Mouse (Mus musculus): Measurements from ENCODE around the gene Gm17660. TPM values are rescaled to one million over a fixed set of nuclear protein-coding genes. Genes with fewer than 3 reads are reported as not detected.
A peak's percentile ranks its signal among the peaks of the same experiment; 100 is the strongest.

The Gm17660 gene
- polyA plus RNA-seq, 1 experiment from 2014 or later: not detected

DNA sequence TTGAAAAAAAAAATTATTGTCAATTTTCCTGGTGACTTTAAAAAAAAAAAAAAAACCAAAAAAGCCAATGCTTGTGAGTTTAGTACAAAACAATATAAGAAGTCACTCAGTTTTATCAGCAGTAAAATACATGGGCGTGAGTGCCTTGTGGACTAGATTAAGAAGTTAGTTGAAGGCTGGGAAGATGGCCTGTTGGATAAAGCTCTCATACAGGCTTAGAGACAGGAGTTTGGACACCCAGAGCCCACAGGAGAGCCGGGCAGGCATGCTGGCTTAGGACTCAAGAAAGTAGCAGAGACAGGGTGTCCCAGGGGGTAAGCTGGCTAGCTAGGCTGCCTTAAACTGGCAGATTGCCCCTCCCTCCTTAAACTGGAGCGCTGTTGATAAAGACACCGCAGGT, 22.5 kb downstream of the Gm17660 start:
- Histone ChIP-seq H3K27ac (ENCODE audit: low read depth) (no peak overlapping the region), H3K4me1 (ENCODE audit: insufficient read depth) (no peaks in the 10 kb centered on the region), H3K9ac (no peak overlapping the region), H3K4me2 (no peak overlapping the region), H3K4me3 (ENCODE audit: low read depth, low read length) (no peak overlapping the region), H3K9me3 (ENCODE audit: low read depth, low read length) (no peaks in the 10 kb centered on the region), H3K36me3 (ENCODE audit: insufficient read depth) (peaks cover 43% of the 10 kb centered on the region), H3K27me3 (ENCODE audit: insufficient read depth, low read length) (no peaks in the 10 kb centered on the region)
- DNase-seq: no peak
- no peak for ATAC-seq (ENCODE audit: insufficient read depth)
- 94% methylated on average over 4 of the region's 4 CpGs for WGBS
- no peak for TF ChIP-seq CTCF (IDR thresholded peaks at IDR 0.05; ENCODE audit: low read depth)

DNA sequence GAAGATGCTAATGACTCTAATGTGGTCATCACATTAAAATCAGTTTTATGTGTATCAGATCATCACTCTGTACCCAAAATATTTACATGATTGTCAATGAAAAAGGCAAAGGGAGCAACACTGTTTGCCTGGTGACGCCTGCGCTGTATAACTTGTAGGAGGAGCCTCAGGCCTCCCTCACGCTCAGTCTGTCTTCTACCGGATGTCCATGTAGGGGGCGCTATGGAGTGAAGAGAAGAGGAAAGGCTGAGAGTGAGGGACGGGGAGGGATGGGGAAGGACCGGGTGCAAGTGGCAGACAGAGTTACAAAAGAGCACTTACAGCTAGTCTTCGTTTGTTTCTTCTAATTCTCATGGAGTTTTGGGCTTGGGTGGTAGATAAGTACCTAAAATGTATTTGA, 24.5 kb downstream of the Gm17660 start:
- DNase-seq: peak; percentile 26
- WGBS: 59% methylated on average over 8 of the region's 8 CpGs

DNA sequence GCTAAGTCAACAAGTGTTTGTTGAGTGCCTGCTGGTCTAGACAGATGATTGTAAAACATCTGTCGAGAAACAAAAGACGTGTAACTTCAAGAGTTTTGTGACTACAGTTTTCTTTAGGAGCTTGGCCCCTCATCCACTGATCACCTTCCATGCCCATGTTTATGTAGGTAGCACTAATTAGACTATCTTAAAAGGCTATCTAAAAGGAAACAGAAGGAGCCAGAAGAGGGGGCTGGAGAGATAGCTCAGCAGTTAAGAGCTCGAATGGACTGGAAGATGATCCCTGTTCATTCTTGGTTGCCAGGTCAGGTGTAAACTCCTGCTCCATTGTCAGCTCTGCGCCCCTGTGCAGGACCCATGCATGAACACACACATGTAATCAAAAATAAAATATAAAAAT, 29.3 kb downstream of the Gm17660 start:
- H3K36me3 ChIP-seq (ENCODE audit: insufficient read depth): peaks cover 20% of the 10 kb centered on the region
- no peaks in the 10 kb centered on the region for H3K9me3 ChIP-seq (ENCODE audit: low read depth, low read length)
- TF ChIP-seq CTCF (IDR thresholded peaks at IDR 0.05; ENCODE audit: low read depth): peak; percentile 10; the same call in 1 of the 2 replicates
- WGBS: 35% methylated on average over 4 of the region's 4 CpGs
- 0 out of 2 replicates have a peak, but pooled peaks cover 8% of the 10 kb centered on the region for H3K4me1 ChIP-seq (ENCODE audit: insufficient read depth)
- ATAC-seq (ENCODE audit: insufficient read depth) (no peak), DNase-seq (no peak)
- H3K4me3 ChIP-seq (ENCODE audit: low read depth, low read length): peak overlapping the region; percentile 83
- no peak overlapping the region for H3K27ac ChIP-seq (ENCODE audit: low read depth)
- no peaks in the 10 kb centered on the region for H3K27me3 ChIP-seq (ENCODE audit: insufficient read depth, low read length)
- H3K9ac ChIP-seq: peak overlapping the region; percentile 89; the same call in 1 of the 2 replicates
- H3K4me2 ChIP-seq: peak overlapping the region; percentile 84

More for the DNA sequence above, 24.5 kb downstream of the Gm17660 start:
- TF ChIP-seq CTCF (IDR thresholded peaks at IDR 0.05; ENCODE audit: low read depth): peak; percentile 56
- no peak for ATAC-seq (ENCODE audit: insufficient read depth)
- H3K27me3 ChIP-seq (ENCODE audit: insufficient read depth, low read length): no peaks in the 10 kb centered on the region
- H3K36me3 ChIP-seq (ENCODE audit: insufficient read depth): peaks cover 28% of the 10 kb centered on the region
- H3K4me1 ChIP-seq (ENCODE audit: insufficient read depth): 0 out of 2 replicates have a peak, but pooled peaks cover 4% of the 10 kb centered on the region
- no peak overlapping the region for H3K4me2 ChIP-seq
- no peak overlapping the region for H3K4me3 ChIP-seq (ENCODE audit: low read depth, low read length)
- H3K27ac ChIP-seq (ENCODE audit: low read depth): no peak overlapping the region
- no peak overlapping the region for H3K9ac ChIP-seq
- H3K9me3 ChIP-seq (ENCODE audit: low read depth, low read length): no peaks in the 10 kb centered on the region

DNA sequence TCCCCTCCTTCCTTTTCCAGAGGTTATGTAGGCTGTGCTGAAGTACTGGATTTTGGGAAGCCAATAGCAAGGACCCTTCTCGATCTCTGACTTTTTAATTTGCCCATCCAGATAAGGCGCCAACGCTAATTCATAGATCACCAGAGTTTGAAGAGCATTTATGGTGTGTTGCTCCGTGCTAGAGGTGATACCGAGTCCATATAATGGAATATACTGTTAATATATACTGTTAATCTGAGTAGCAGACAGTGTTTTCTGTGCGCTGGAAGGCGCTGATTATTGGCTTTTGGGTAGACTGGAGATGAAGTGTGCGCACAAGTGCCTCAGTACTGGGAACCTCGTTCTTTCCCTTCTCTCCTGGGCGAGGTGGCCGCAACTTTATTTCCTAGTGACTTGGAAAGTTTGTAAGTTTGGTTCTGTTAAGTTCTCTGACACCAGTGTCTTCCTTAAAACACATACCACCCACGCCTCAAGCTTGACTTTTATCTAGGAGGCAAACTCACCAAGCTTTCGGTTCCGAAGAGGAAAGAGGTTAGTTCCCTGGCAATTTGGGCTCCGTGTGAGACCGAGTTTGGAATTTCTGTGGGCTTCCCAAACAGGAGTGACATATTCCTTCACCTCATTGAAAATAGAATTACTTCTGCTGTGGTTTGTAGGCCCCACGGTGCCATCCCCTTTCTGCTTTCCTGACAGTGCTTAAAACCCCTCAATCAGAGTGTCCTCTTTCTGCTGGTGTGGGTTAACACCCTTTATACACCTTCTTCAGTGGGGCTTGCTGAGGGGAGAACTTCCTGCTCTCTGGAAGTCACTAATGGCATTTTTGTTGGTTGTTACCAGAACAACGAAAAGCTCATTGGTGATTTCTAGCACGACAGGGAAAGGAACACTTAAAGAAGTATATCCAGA, 30.0 kb downstream of the Gm17660 start:
- H3K9me3 ChIP-seq (ENCODE audit: low read depth, low read length): no peaks in the 10 kb centered on the region
- no peaks in the 10 kb centered on the region for H3K27me3 ChIP-seq (ENCODE audit: insufficient read depth, low read length)
- H3K9ac ChIP-seq: peak overlapping the region; percentile 89
- peak overlapping the region; percentile 87 for H3K27ac ChIP-seq (ENCODE audit: low read depth)
- peak overlapping the region; percentile 84 for H3K4me2 ChIP-seq
- WGBS: 4% methylated on average over 19 of the region's 19 CpGs
- 0 out of 2 replicates have a peak, but pooled peaks cover 8% of the 10 kb centered on the region for H3K4me1 ChIP-seq (ENCODE audit: insufficient read depth)
- ATAC-seq (ENCODE audit: insufficient read depth) (no peak), DNase-seq (peak; percentile 51)
- TF ChIP-seq CTCF (IDR thresholded peaks at IDR 0.05; ENCODE audit: low read depth): no peak
- peaks cover 20% of the 10 kb centered on the region for H3K36me3 ChIP-seq (ENCODE audit: insufficient read depth)
- peak overlapping the region; percentile 83 for H3K4me3 ChIP-seq (ENCODE audit: low read depth, low read length)

DNA sequence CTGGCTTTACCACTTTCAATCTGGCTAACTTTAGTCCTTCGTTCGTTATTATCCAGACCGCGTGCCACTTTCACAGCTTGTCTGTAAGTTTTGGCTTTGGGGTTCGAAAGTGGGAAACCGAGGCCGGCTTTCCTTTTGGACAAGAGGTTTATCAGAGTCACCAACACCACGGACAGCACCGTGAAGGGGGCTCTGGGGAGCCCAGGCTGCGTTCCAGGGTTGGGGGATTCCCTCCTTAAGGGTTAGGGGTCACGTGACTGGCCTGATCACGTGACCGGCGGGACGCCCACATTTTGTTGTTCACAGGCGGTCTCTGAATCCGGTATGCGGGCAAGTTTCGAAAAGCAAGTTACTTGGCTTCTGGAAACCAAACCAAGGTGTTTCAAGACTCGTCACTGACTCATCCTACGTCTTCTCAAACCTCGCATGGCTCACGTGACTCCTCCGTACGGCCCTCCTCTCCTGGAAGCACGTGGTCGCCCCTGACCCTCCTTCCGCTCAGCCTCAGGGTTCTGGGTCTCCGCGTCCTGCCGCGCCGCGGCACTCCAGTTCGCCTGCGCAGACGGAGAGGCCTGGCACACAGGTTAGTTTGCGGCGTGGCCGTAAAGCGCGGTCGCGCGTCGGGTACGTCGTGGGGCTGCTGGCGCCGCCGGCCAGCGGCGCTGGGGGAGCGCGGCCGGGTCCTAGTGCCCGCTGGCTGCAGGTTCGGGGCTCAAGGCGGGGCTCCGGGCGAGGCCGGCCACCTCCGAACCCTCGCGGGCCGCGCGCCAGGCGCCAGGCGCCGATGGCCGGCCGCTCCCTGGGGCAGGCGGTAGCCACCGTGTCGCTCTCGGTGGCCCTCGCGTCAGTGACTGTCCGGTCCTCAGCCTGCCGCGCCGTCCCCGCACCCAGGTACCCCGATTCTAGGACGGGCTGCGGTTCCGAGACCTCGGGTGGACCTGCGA, 30.9 kb downstream of the Gm17660 start, which contains the start of gene Nudt9:
Gene Nudt9, plus strand, starts transcription at position 51 of the 944 bp plus-strand sequence.
- Histone ChIP-seq H3K9me3 (ENCODE audit: low read depth, low read length) (no peaks in the 10 kb centered on the region), H3K27ac (ENCODE audit: low read depth) (peak within 1 kb of the TSS; percentile 87), H3K27me3 (ENCODE audit: insufficient read depth, low read length) (no peaks in the 10 kb centered on the region), H3K4me3 (ENCODE audit: low read depth, low read length) (peak within 1 kb of the TSS; percentile 83), H3K36me3 (ENCODE audit: insufficient read depth) (peaks cover 11% of the 10 kb centered on the region), H3K4me1 (ENCODE audit: insufficient read depth) (0 out of 2 replicates have a peak, but pooled peaks cover 8% of the 10 kb centered on the region), H3K9ac (peak within 1 kb of the TSS; percentile 89), H3K4me2 (peak within 1 kb of the TSS; percentile 84)
- peak; percentile 98 for ATAC-seq (ENCODE audit: insufficient read depth)
- TF ChIP-seq CTCF (IDR thresholded peaks at IDR 0.05; ENCODE audit: low read depth): no peak
- 4% methylated on average over 89 of the region's 90 CpGs for WGBS
- peak; percentile 99 for DNase-seq

DNA sequence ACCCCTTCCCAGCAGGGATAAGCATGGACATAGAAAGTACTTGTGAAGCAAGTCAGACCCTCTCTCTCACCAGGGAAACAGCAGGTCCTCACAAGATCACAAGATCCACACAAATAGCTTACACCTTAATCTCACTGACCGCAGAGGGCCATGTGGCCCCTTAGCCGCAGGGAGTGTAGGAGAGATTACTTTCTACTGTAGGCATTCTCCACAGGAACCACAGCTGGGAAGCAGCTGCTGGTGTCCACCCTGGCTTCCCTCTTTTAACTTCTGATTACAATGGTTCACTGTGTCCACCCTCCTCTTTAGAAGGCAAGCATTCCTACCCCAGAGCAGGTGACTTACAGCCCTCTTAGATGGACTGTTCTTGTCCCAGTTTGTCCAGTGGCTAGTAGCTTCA, 33.7 kb downstream of the Gm17660 start:
- Histone ChIP-seq H3K4me2 (no peak overlapping the region), H3K27me3 (ENCODE audit: insufficient read depth, low read length) (no peaks in the 10 kb centered on the region), H3K27ac (ENCODE audit: low read depth) (no peak overlapping the region), H3K4me1 (ENCODE audit: insufficient read depth) (0 out of 2 replicates have a peak, but pooled peaks cover 8% of the 10 kb centered on the region), H3K36me3 (ENCODE audit: insufficient read depth) (no peaks in the 10 kb centered on the region), H3K9ac (no peak overlapping the region), H3K4me3 (ENCODE audit: low read depth, low read length) (no peak overlapping the region), H3K9me3 (ENCODE audit: low read depth, low read length) (no peaks in the 10 kb centered on the region)
- DNase-seq: no peak
- ATAC-seq (ENCODE audit: insufficient read depth): no peak
- 27% methylated on average over 2 of the region's 2 CpGs for WGBS
- no peak for TF ChIP-seq CTCF (IDR thresholded peaks at IDR 0.05; ENCODE audit: low read depth)
